ENCODE assay signal across 10 mouse cellular contexts in the genomic region with DNA sequence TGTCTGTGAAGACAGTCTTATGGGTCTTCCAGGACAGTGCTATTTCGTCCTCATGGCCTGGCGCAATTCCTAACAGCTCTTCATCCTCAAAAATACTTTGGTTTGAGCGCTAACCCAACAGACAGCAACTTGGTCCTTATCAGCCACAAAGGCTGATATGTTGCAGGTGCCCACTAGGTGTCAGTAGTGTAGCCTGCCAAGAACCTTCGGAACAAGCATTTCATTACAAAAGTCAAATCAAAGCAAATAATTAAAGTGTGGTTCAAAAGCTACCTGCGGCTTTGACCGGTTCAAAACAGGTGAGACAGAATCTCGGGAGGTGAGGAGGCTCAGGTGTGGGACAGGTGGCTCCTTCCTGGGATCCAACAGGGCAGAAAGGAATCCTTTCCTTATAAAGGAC. TPM values are rescaled to one million over a fixed set of nuclear protein-coding genes. Genes with fewer than 3 reads are reported as not detected.
DNase-seq lines count a peak whose midpoint lies in the region; ATAC-seq lines count a peak whose summit lies in the region.
"Had no signal": no experiment of that assay in that cellular context is flagged by ENCODE, and none has a peak within 500 bp of the region (broad histone marks: within the 10 kb centered on the region; RNA-seq: fewer than 3 reads in every experiment).

A gene (plus strand): TSS at position 298 of the 400 bp plus-strand sequence.

- no peaks in the 10 kb centered on the region for H3K27me3 ChIP-seq in heart, embryonic 10.5 days (ENCODE audit: insufficient read depth, poor library complexity, severe bottlenecking)
- H3K27me3 ChIP-seq in embryonic facial prominence, embryonic 10.5 days (replicated peaks; ENCODE audit: low read depth, poor library complexity, severe bottlenecking) = peaks cover 8% of the 10 kb centered on the region
- H3K27me3 ChIP-seq in hindbrain, embryonic 15.5 days = no peaks in the 10 kb centered on the region
- H3K27me3 ChIP-seq: embryonic facial prominence, embryonic 12.5 days had no signal

- peak; percentile 8 to 49 for DNase-seq in heart, adult 18-20 months
- DNase-seq in heart, embryonic 10.5 days (ENCODE audit: low spot score) = no peak
- DNase-seq in NIH3T3 (ENCODE audit: low read depth) = peak; percentile 78
- peak; percentile 51 for DNase-seq in embryonic facial prominence, embryonic 10.5 days (ENCODE audit: low spot score)
- peak; percentile 38 to 48 for DNase-seq in left cerebral cortex, adult 18-20 months (ENCODE audit: low spot score in 2 of 2)
- peak; percentile 47 for DNase-seq in naive thymus-derived CD4-positive, alpha-beta T cell, adult 2 months (ENCODE audit: low read depth)
- DNase-seq in yolk sac, embryonic 10.5 days (ENCODE audit: low spot score) = peak; percentile 4

- no peak for ATAC-seq in hindbrain, embryonic 15.5 days (ENCODE audit: low FRiP score, low read depth)

- H3K27ac ChIP-seq in heart, embryonic 10.5 days = no peak within 1 kb of the TSS
- no peak within 1 kb of the TSS for H3K27ac ChIP-seq in embryonic facial prominence, embryonic 10.5 days (replicated peaks)
- H3K27ac ChIP-seq in hindbrain, embryonic 15.5 days (replicated peaks) = no peak within 1 kb of the TSS
- H3K27ac ChIP-seq: embryonic facial prominence, embryonic 12.5 days had no signal

- H3K36me3 ChIP-seq in heart, embryonic 10.5 days = no peaks in the 10 kb centered on the region
- no peaks in the 10 kb centered on the region for H3K36me3 ChIP-seq in embryonic facial prominence, embryonic 10.5 days (replicated peaks)
- no peaks in the 10 kb centered on the region for H3K36me3 ChIP-seq in hindbrain, embryonic 15.5 days
- H3K36me3 ChIP-seq: embryonic facial prominence, embryonic 12.5 days had no signal

- no peak within 1 kb of the TSS for H3K4me3 ChIP-seq in heart, embryonic 10.5 days
- no peak within 1 kb of the TSS for H3K4me3 ChIP-seq in embryonic facial prominence, embryonic 10.5 days
- no peak within 1 kb of the TSS for H3K4me3 ChIP-seq in hindbrain, embryonic 15.5 days
- H3K4me3 ChIP-seq: embryonic facial prominence, embryonic 12.5 days; myocyte had no signal

- H3K4me2 ChIP-seq in hindbrain, embryonic 15.5 days = peak within 1 kb of the TSS; percentile 44
- H3K4me2 ChIP-seq: embryonic facial prominence, embryonic 12.5 days had no signal

- 13% methylated on average over 7 of the region's 7 CpGs for WGBS in heart, embryonic 10.5 days
- 17% methylated on average over 7 of the region's 7 CpGs for WGBS in embryonic facial prominence, embryonic 10.5 days
- 17% methylated on average over 7 of the region's 7 CpGs for WGBS in hindbrain, embryonic 15.5 days

- no peaks in the 10 kb centered on the region for H3K4me1 ChIP-seq in heart, embryonic 10.5 days
- no peaks in the 10 kb centered on the region for H3K4me1 ChIP-seq in embryonic facial prominence, embryonic 10.5 days
- H3K4me1 ChIP-seq in hindbrain, embryonic 15.5 days (replicated peaks) = no peaks in the 10 kb centered on the region
- H3K4me1 ChIP-seq: embryonic facial prominence, embryonic 12.5 days had no signal

- no peaks in the 10 kb centered on the region for H3K9me3 ChIP-seq in heart, embryonic 10.5 days
- H3K9me3 ChIP-seq in embryonic facial prominence, embryonic 10.5 days = no peaks in the 10 kb centered on the region
- H3K9me3 ChIP-seq in hindbrain, embryonic 15.5 days = no peaks in the 10 kb centered on the region
- H3K9me3 ChIP-seq: embryonic facial prominence, embryonic 12.5 days had no signal

- no peak within 1 kb of the TSS for H3K9ac ChIP-seq in hindbrain, embryonic 15.5 days
- H3K9ac ChIP-seq: embryonic facial prominence, embryonic 12.5 days had no signal

RNA-seq across cellular contexts. Expression of the gene that starts here (rescaled TPM):
- under 1 TPM in 1 of 2 experiments, not detected in 1; 0.21 TPM for total RNA-seq in heart, adult 18-20 months (2021)
- polyA plus RNA-seq in heart, embryonic 10.5 days (2016; fragmentation: Nextera tagmentation; extraction: Ambion mirVana) = not detected in 2 replicates
- not detected in 2 replicates for polyA plus RNA-seq in embryonic facial prominence, embryonic 10.5 days (2016; fragmentation: Nextera tagmentation; extraction: Ambion mirVana)
- 0.08 TPM in 1 of 2 replicates, not detected in the other for polyA plus RNA-seq in hindbrain, embryonic 15.5 days (2015; fragmentation: Nextera tagmentation; extraction: Ambion mirVana)
- total RNA-seq in left cerebral cortex, adult 18-20 months (2021) = under 1 TPM; 0.61 to 0.77 TPM
- polyA plus RNA-seq: embryonic facial prominence, embryonic 12.5 days had no signal

Comparison
In these comparisons a context has a peak if more than half of its experiments do, and no peak if none do; other contexts are left out.
1. Peak in DNase-seq in heart, adult 18-20 months; RNA of the gene not detected or under 1 TPM.
2. Peak in DNase-seq in embryonic facial prominence, embryonic 10.5 days; RNA of the gene not detected or under 1 TPM.
3. Peak in DNase-seq in left cerebral cortex, adult 18-20 months; RNA of the gene not detected or under 1 TPM.